Mouse (Mus musculus) cortical plate, adult 2 months (tissue): ENCODE results near the gene Tmx2. TPM values are rescaled to one million over a fixed set of nuclear protein-coding genes. Genes with fewer than 3 reads are reported as not detected.

Experiments
- H3K27ac ChIP-seq: fragments of 200-500 bp; 2 replicates; pipeline ENCODE4 v1.5.1; 2012; ENCODE audit warnings: low read length, control low read depth, inconsistent platforms; ENCODE audit not compliant: insufficient read depth
- H3K4me1 ChIP-seq: fragments of 200-500 bp; 2 replicates; pipeline ENCODE4 v1.6.1; 2011; ENCODE audit warnings: low read length; ENCODE audit not compliant: control insufficient read depth, insufficient read depth
- H3K4me3 ChIP-seq: fragments of 200-500 bp; 2 replicates; pipeline ENCODE4 v1.5.1; 2011; ENCODE audit warnings: mild to moderate bottlenecking, low read length, control low read depth; ENCODE audit not compliant: insufficient read depth
- CTCF ChIP-seq: fragments of 200-500 bp; IDR thresholded peaks from 2 replicates; pipeline ENCODE4 v1.5.1; 2011; ENCODE audit warnings: mild to moderate bottlenecking, control low read depth, low read length; ENCODE audit not compliant: insufficient read depth; ENCODE audit errors: extremely low read depth
- POLR2A ChIP-seq: fragments of 200-500 bp; IDR thresholded peaks from 2 replicates; pipeline ENCODE4 v1.6.1; 2011; ENCODE audit warnings: mild to moderate bottlenecking, low read length, control low read depth; ENCODE audit not compliant: insufficient read depth; ENCODE audit errors: extremely low read depth
- polyA plus RNA-seq: library from polyadenylated mRNA; depleted of rRNA; stranded (reverse); fragments of >200 nt; gene quantifications from 2 replicates; pipeline ENCODE4 v1.2.3, GENCODE M21; 2012

Tmx2 gene
- polyA plus RNA-seq, 1 experiment: 274 TPM

GRCm38 (mm10) chr2:84715562-84716361 is 36.8 kb upstream of the Tmx2 start:
- H3K4me1 ChIP-seq: peaks cover 2% of the 10 kb centered on the region; the same call in 1 of the 2 replicates
- TF ChIP-seq POLR2A: peak; percentile 54
- TF ChIP-seq CTCF: no peak

DNA sequence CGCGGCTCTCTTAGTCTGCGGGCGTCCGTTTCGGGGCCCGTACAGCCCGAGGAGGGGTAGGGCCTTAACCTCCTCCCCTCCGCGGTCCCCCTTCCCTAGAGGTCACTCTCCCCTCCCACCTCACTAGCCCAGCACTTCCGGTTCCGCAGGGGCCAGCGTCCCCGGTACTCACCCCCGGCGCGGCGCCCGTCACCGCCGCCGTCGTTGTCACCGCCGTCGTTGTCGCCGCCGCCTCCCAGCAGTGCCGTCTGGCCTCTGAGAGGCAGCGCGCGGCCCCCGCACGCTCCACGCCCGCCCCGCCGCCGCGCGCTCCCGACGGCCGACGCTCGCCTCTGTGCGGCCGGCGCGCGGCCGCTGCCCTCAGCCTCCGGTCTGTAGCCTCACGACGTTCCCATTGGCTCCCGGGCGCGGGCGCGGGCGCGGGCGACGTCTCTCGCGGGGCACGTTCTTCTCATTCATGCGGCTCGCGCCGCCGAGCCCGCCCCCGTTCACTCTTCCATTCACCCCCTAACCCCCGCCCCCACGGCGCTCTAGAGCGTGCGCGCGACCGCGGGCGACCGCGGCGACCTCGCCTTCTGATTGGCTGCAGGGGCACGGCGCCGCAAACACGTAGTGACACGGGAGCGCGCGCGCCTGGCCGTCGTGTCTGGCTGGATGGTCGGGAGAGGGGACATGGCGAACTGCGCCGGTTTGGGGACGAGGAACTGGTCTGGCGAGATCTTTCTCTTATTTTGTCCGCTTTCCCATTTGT is 36.0 kb upstream of the Tmx2 start, which contains the start of gene Zdhhc5:
Zdhhc5 (minus strand) TSS at position 370 of the 751 bp plus-strand sequence.
- peak within 1 kb of the TSS; percentile 96 for H3K27ac ChIP-seq
- H3K4me1 ChIP-seq: peaks cover 2% of the 10 kb centered on the region; the same call in 1 of the 2 replicates
- TF ChIP-seq CTCF (no peak), POLR2A (peak; percentile 85)
- peak within 1 kb of the TSS; percentile 62 for H3K4me3 ChIP-seq

More at GRCm38 (mm10) chr2:84715562-84716361, 36.8 kb upstream of the Tmx2 start:
- Histone ChIP-seq H3K4me3 (peak overlapping the region; percentile 62), H3K27ac (peak overlapping the region; percentile 82)

DNA sequence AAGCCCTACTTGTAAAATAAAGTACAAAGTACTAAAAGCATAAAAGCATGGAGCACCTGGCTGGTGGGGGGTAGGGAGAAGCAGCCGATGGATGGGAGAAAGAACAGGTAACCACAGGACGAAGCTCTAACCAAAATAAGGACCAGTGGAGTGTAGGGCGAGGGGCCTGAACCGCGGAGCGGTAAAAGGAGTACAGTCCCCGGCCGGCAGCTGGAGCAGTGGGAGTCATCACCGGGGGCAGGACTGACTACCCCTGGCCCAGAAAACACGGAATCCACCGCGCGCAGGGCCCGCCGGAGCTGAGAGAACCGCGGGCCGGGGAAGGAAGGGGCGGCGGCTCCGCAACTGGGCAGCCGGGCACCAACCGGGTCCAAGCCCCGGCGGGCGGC is 35.5 kb upstream of the Tmx2 start:
- Histone ChIP-seq H3K27ac (peak overlapping the region; percentile 96), H3K4me3 (peak overlapping the region; percentile 62), H3K4me1 (peaks cover 2% of the 10 kb centered on the region; the same call in 1 of the 2 replicates)
- no peak for TF ChIP-seq CTCF
- no peak for TF ChIP-seq POLR2A

DNA sequence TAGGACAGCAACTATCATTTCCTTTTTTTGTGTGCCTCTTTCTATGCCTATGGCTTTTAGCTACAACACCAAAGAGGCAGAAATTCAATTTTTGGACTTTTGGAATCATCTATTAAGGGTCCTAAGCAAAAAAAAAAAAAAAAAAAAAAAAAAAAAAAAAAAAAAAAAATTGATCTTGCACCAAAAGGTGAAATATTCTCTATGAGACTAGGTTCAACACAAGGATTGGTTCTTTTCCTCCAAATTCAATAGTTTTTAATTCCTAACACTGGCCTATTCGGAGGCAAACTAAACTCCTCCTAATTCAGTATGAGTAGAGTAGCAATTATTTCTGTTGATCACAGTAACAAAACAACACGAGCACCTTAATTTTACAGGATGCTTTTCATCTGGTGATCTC is 33.0 kb upstream of the Tmx2 start:
- Histone ChIP-seq H3K4me1 (peaks cover 4% of the 10 kb centered on the region; the same call in 1 of the 2 replicates), H3K4me3 (no peak overlapping the region), H3K27ac (no peak overlapping the region)
- TF ChIP-seq CTCF (no peak), POLR2A (no peak)

DNA sequence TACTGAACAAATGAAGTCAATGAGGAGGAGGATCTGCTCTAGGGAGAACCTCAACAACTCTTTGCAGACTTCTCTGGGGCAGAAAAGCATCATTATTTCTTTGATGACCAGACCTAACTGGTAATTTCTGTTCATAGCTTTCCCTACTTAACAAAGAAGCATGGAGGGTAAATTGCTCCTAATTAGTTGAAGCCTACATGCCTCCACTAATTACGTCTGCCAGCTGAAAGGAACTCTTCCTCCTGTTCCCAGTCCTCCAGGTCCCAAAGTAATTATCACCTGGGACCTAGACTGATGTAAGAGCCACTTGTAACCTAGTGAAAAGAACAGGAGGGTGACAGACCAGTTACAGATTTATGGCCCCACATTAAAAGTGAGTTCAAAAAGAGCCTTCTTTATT is 28.6 kb upstream of the Tmx2 start:
- TF ChIP-seq POLR2A (no peak), CTCF (no peak)
- Histone ChIP-seq H3K27ac (no peak overlapping the region), H3K4me1 (peaks cover 1% of the 10 kb centered on the region; the same call in 1 of the 2 replicates), H3K4me3 (no peak overlapping the region)

GRCm38 (mm10) chr2:84705295-84705694 is 26.4 kb upstream of the Tmx2 start:
- Histone ChIP-seq H3K4me1 (peaks cover 1% of the 10 kb centered on the region; the same call in 1 of the 2 replicates), H3K27ac (no peak overlapping the region), H3K4me3 (no peak overlapping the region)
- TF ChIP-seq CTCF (no peak), POLR2A (no peak)

- Histone ChIP-seq H3K27ac (no peak overlapping the region), H3K4me3 (no peak overlapping the region), H3K4me1 (peaks cover 1% of the 10 kb centered on the region; the same call in 1 of the 2 replicates)
- TF ChIP-seq POLR2A: no peak
- TF ChIP-seq CTCF: no peak
These were observed 25.4 kb upstream of the Tmx2 start for GRCm38 (mm10) chr2:84704329-84704728.

DNA sequence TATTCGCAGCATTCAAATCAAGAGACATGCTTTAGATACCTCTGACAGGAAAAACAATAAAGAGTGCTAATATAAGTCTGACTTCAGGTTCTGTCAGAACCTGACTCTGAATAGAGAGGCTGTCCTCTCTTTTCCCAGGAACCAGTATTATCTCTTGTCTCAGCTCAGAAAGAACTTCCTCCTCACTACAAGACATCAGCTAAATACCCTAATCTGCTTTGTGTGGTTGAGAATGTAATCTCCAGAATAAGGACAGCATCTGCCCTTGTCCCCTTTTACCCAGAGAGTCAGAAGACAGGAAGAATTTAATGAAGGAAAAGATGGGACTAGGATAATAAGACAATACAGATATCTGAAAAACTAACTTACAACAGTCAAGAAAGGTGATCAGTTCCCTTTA is 24.6 kb upstream of the Tmx2 start:
- TF ChIP-seq POLR2A: no peak
- no peak for TF ChIP-seq CTCF
- no peak overlapping the region for H3K4me3 ChIP-seq
- no peak overlapping the region for H3K27ac ChIP-seq
- peaks cover 1% of the 10 kb centered on the region; the same call in 1 of the 2 replicates for H3K4me1 ChIP-seq

GRCm38 (mm10) chr2:84695007-84695695 is 16.2 kb upstream of the Tmx2 start:
- TF ChIP-seq CTCF (no peak), POLR2A (no peak)
- no peaks in the 10 kb centered on the region for H3K4me1 ChIP-seq
- no peak overlapping the region for H3K27ac ChIP-seq
- H3K4me3 ChIP-seq: no peak overlapping the region

DNA sequence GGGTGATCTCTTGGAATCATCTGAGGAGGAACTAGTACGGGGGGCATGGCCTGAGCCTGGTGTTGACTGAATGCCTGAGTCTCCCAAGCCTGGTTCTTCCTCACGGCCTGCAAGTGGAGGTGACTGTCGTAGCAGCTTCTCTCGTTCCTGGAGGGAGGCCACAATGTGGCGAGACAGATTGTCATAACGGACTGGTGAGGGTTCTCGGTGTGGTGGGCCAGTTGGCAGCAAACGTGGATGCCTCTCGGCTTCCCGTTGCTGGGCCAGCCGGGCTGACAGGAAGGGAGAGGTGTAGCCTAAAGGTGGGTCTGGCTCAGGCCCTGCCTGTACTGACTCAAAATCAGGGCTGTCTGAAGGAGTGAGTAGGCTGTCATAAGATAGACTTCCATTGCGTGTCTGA is 11.1 kb upstream of the Tmx2 start:
- Histone ChIP-seq H3K4me1 (no peaks in the 10 kb centered on the region), H3K27ac (no peak overlapping the region), H3K4me3 (no peak overlapping the region)
- TF ChIP-seq POLR2A (no peak), CTCF (no peak)
